Mouse (Mus musculus) CD4-positive naive resting alpha-beta T cell, adult 57 days (primary cell): ENCODE results near the gene Fbxw27. TPM values are rescaled to one million over a fixed set of nuclear protein-coding genes. Genes with fewer than 3 reads are reported as not detected.

ENCODE experiments used
- total RNA-seq: library from RNA; stranded (reverse); gene quantifications from one replicate; pipeline ENCODE4 v1.2.4, GENCODE M21; 2023

Gene Fbxw27
- total RNA-seq = not detected

DNA sequence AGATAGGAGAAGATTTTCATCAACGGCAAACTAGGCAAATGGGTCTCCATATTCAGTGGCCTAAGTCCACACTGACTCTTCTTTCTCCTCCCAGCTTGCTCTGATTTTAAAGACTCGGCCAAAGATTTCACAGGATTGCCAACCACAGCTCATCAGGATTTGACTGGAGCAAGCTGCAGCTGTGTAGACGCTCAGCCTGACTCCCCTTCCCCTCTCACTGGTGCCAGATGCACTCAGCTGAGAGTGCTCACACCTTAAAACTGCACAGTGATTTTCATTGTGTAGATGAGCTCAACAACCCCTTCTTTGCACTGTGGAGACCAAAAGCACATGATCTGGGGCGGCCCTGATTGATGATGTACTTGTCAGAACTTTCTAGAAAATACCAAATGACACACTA, at the start of gene Fbxw27:
Fbxw27 (minus strand) TSS at position 101 of the 400 bp plus-strand sequence.

DNA sequence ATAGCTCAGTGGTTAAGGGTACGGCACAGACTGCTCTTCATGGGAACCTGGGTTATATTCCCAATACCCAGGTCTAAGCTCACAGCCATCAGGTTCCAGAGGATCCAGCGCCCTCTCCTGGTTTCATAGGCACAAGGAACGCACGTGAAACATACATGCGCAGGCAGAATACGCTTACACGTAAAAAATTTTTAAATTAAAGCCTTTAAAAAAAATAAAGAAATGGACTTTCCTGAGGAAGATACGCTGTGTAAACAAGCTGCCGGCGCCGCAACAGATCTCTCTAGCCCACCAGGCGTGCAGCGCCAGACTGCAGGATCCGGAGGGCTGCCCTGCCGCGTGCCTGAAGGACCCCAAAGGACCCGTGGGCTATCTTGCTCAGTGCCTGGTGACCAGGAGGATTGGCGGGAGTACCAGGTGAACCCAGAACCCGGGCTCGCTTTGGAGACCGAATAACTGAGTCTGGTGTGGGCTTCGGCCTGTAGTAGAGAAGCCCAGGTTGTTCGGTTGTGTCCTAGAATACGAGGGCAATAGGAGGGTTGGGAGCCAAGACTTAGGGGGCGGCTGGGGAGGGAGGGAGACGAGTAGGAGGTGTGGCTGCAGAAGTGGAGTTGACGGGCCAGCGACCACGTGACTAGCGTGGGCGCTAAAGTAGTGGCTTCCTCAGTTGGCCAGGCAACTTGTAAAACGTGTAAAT, 42.1 kb upstream of the Fbxw27 start, which contains the start of gene Nme6:
Nme6 (plus strand) TSS at position 359 of the 697 bp plus-strand sequence.

DNA sequence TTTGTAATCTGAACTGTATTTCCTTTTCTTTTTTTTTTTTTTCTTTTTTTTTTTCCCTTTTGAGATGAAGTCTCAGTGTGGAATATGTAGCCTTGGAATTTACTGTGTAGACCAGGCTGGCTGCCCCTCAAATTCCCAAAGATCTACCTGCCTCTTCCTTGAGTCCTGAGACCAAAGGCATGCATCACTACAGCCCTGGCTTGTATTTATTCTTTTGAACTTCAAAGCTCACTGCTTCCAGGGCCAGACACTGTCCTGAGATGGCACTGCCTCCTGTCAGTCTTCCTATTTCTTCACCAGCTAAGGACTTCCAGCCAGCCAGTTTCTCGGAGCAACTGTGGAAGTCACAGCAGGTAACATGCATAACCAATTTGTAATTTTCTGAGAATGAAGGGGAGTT, 21.5 kb upstream of the Fbxw27 start, which contains the start of gene Spink8:
Spink8 (plus strand) TSS at position 301 of the 400 bp plus-strand sequence.

DNA sequence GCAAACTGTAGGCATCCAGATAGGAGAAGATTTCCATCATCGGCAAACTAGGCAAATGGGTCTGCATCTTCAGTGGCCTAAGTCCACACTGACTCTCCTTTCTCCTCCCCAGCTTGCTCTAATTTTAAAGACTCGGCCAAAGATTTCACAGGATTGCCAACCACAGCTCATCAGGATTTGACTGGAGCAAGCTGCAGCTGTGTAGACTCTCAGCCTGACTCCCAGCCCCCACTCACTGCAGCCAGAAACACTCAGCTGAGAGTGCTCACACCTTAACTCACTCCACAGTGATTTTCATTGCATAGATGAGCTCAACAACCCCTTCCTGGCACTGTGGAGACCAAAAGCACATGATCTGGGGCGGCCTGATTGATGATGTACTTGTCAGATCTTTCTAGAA, 44.5 kb downstream of the Fbxw27 start, which contains the start of gene Fbxw26:
Fbxw26 (minus strand) TSS at position 101 of the 400 bp plus-strand sequence.

Other genes with a start within 250 kb of the Fbxw27 start
- gene Fbxw15, start 222.4 kb downstream of the Fbxw27 start, total RNA-seq = not detected
- not detected for gene Fbxw24, start 164.6 kb downstream of the Fbxw27 start, total RNA-seq
- gene Fbxw25, start 126.0 kb downstream of the Fbxw27 start, total RNA-seq = not detected
- gene Fbxw18, start 88.0 kb downstream of the Fbxw27 start, total RNA-seq = not detected
- not detected for gene Fbxw26, start 44.6 kb downstream of the Fbxw27 start, total RNA-seq
- gene Spink8, start 21.6 kb upstream of the Fbxw27 start, total RNA-seq = not detected
- 7.0 TPM for gene Nme6, start 42.1 kb upstream of the Fbxw27 start, total RNA-seq
- 2.2 TPM for gene Camp, start 58.9 kb upstream of the Fbxw27 start, total RNA-seq
- 11.1 TPM for gene Cdc25a, start 84.9 kb upstream of the Fbxw27 start, total RNA-seq
- gene Map4, start 140.8 kb upstream of the Fbxw27 start, total RNA-seq = 88.2 TPM